Mouse (Mus musculus): Measurements from ENCODE around the gene Hspg2.

The Hspg2 gene

DNA sequence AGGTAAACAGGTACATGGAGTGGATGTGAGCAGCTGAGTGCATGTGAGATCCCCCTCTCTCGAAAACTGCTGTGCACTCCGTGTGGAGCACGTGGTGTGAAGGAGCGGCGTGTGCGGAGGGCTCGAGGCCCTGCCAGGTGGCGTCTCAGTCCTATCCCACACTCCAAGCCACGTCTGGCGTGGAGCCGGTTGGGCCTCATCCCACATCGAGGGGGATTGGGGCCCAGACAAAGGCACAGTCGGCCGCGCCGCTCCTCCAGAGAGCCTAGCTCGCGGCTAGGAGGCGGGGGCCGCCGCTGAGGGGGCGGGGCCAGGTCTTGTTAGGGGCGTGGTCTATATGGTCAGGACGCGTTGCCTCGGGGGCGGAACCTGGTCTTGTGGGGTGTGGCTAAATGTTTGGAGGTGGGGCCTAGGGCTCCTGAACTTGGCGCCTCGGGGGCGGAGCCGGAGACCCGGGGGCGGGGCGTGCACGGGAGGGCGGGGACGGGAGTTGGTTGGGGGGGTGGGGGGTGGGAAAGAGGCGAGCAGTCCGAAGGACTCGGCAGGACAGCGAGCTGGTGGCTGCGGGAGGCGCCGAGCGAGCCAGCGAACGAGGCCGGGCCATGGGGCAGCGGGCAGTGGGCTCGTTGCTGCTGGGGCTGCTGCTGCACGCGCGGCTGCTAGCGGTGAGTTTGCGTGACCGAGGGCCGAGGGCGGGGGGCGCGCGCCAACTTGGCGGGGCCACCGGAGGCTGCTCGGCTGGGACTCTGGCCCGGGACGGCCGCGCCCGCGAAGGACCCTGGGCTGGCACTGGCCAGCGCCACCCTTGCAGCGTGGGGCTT is at the start of gene Hspg2:
Gene Hspg2, plus strand, starts transcription at position 510 of the 821 bp plus-strand sequence.
- CTCF ChIA-PET = interaction anchor here (0.6 to 2.0 kb wide), 14 partner anchors 9 to 1303 kb away, joined by 3 to 7 read pairs (median 4); no protein-coding TSS in a partner anchor
- POLR2A ChIA-PET = interaction anchor here (0.5 to 4.7 kb wide), 64 partner anchors 8 to 630 kb away, joined by 3 to 30 read pairs (median 4); partner anchors contain the start of genes Usp48 (in 2 of the 4) and Zbtb40 (in 1 of the 4)

DNA sequence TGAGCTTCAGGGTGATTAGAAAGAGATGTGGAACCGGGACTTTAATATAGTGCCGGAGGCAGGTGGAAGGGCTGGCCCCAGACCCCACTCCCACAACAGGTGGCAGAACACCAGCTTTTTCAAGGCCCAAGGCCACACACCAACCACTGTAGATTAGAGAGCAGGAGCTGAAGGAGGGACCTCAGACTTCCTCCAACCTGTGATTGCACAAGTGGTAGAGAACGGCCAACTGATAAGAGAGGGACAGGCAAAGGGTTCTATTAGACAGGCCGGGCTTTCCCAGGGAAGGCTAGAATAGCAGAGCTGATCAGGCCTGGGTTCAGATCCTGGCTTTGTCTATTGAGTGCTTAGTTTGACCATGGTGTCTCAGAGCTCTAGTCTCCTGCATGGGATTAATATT is 38.1 kb upstream of the Hspg2 start, which contains the start of gene Cela3b:
Gene Cela3b, minus strand, starts transcription at position 39 of the 400 bp plus-strand sequence.
- CTCF ChIA-PET = interaction anchor here in 2 of 4 experiments (0.9 to 2.5 kb wide), 3 partner anchors 11 to 147 kb away, joined by 3 to 6 read pairs (median 3); no protein-coding TSS in a partner anchor
- POLR2A ChIA-PET = interaction anchor here in 1 of 4 experiments (0.8 to 1.4 kb wide), 3 partner anchors 8 to 92 kb away, joined by 3 to 4 read pairs (median 4); no protein-coding TSS in a partner anchor

DNA sequence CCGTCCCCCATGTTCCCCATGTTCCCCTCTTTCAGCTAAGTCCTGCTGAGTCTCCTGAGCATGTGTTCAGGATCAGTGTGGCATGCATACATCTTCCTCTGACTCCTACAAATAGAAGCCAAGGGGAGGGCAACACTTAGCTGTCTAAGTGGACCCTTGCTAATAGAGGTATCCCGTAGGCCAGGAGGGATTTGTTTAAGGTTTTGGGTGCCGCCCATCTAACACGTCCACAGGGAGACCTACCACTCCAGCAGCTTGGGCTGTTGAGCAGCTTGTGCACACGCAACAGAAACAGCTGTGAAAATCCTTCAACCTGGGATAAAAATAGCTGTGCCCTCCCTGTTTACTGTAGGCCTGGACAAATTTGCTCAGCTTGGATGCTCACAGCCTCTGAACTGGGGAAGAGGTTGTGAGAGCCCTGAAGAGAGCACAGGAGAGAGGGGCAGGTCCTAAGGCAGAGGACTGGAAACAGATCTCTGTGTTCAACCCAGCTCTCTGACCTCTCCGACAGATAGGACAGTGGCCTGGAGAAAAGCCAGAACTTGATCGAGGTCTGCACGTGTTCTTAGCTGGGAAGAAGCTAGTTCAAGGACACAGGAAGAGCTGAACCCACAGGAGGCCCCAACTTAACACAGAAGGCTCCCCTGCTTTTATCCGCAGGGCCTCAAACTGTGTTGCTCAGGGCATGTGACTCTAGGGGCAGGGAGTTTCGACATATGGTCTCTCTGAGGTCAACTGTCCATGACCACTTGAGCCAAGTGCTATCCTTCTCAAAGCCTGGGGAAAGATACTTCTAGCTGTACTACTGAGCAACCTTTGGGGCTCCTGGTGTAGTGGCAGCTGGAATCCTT is 35.6 kb upstream of the Hspg2 start:
- POLR2A ChIA-PET = interaction anchor here in 1 of 4 experiments (0.6 kb wide), 1 partner anchor 328 kb away, joined by 3 read pairs; no protein-coding TSS in a partner anchor
- CTCF ChIA-PET = interaction anchor here in 3 of 4 experiments (1.2 to 1.3 kb wide), 3 partner anchors 10 to 11 kb away, joined by 3 to 7 read pairs (median 5); no protein-coding TSS in a partner anchor

DNA sequence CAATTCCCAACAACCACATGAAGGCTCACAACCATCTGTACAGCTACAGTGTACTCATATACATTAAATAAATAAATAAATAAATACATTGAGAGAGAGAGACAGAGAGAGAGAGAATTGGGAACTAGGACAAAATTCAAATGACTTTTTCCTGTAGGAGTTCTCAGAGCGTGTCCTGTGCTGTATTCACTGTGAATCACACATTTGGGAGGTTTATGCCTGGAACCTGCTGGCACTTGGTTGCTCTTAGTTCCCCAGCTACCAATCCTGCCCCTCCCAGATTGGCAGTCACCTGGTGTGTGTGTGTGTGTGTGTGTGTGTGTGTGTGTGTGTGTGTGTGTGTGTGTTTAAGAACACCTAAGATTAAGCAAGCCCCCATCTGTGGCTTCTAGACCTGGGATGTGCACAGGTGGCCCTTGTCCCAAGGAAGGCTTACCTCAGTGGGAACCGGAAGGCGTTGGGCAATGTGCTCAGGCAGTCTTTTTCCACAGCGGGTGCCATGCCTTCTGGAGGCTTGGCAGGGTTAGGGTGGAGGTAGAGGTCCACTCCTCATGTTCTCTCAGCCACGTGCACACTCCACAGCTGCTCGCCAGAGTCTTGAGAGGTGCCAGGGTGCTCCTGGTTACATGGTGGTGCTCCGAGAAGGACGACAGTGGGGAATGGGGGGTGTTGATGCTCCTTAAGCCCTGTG is 31.4 kb upstream of the Hspg2 start:
- ChIA-PET CTCF (interaction anchor here in 3 of 4 experiments (0.6 to 1.7 kb wide), 5 partner anchors 13 to 124 kb away, joined by 3 to 4 read pairs (median 3); no protein-coding TSS in a partner anchor), POLR2A (no interaction called here)

DNA sequence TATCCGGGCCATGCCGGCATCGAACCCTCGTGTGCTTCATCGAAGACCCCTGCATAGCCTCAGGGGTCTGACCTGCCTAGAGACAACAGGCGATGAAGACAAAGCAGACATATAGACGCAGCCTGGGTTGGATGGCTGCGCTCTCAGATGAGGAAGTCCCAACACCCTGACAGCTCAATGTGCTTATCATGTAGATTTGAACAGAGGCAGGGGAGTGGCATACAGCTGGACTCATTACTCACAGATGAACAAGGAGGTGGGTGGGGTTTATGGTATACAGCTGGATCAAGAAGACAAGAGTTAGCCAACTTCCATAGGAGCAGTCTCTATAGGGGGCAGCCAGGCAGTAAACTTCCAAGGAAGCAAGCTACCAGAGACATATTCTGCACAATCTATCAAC is 29.7 kb upstream of the Hspg2 start:
- CTCF ChIA-PET = interaction anchor here in 2 of 4 experiments (0.6 to 1.2 kb wide), 2 partner anchors 20 to 44 kb away, joined by 3 to 6 read pairs; no protein-coding TSS in a partner anchor
- POLR2A ChIA-PET = interaction anchor here in 2 of 4 experiments (0.5 to 1.7 kb wide), 3 partner anchors 9 to 326 kb away, joined by 3 to 5 read pairs (median 4); partner anchors contain the start of genes Cela3b (in 1 of the 2) and Usp48 (in 1 of the 2)

DNA sequence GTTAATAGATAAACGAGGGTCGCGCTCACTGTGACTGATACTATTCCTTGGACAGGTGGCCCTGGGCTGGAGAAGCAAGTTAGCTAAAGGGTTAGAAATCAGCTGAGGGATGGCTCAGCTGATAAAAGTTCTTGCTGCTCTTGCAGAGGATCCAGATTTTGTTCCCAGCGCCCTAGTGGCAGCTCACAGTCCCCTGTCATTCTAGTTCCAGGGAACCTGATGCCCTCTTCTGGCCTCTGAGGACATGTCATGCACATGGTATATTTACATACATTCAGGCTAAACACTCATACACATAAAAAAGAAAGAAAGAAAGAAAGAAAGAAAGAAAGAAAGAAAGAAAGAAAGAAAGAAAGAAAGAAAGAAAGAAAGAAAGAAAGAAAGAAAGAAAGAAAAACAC is 27.2 kb upstream of the Hspg2 start:
- POLR2A ChIA-PET = interaction anchor here in 3 of 4 experiments (0.6 to 1.2 kb wide), 6 partner anchors 27 to 536 kb away, joined by 3 to 5 read pairs (median 3); partner anchors contain the start of gene Hspg2 (in 1 of the 3)

DNA sequence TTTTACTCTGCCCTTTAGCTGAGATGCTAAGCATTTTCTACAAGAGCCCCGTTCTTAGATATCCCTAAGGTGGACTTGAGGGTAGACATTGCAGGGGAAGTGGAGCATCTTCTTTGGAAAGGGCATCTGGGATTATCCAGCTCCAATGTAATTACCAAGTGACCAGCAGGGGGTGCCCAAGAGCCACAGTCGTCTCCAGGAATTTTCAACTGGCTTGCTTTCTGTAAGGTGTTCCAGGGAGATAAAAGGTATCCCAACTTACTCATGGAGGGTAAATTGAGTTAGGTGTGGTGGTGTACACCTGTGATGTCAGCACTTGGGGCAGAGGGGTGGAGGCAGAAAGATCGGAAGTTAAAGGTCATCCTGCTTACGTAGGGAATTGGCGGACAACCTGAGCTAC is 24.9 kb upstream of the Hspg2 start:
- CTCF ChIA-PET = interaction anchor here (0.5 to 3.1 kb wide), 86 partner anchors 10 to 1172 kb away, joined by 3 to 33 read pairs (median 4); partner anchors contain the start of genes 1700013G24Rik (in 2 of the 4), Hspg2 (in 2 of the 4) and Cela3b (in 1 of the 4)
- POLR2A ChIA-PET = interaction anchor here in 3 of 4 experiments (0.8 to 1.3 kb wide), 7 partner anchors 26 to 103 kb away, joined by 3 to 4 read pairs (median 3); no protein-coding TSS in a partner anchor

More for the DNA sequence above, 27.2 kb upstream of the Hspg2 start:
- CTCF ChIA-PET = interaction anchor here (0.6 to 1.8 kb wide), 34 partner anchors 11 to 506 kb away, joined by 3 to 12 read pairs (median 3); partner anchors contain the start of genes 1700013G24Rik (in 1 of the 4) and Cela3b (in 1 of the 4)

DNA sequence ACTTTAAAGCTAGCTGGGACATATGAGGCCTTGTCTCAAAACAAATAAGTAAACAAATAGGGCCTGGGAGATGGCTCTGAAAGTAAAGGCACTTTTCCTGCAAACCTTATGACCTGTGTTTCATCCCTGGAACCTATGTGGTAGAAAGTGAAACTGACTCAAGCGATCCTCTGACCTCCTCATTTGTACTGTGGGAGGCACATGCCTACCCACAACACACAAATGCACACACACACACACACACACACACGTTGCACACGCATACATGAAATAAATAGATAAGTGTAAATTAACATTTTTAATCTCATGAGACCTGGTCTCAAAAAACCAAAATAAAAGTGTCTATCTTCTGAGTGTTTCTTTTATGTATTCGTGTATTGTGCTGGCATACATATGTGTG is 22.7 kb upstream of the Hspg2 start:
- CTCF ChIA-PET = no interaction called here
- POLR2A ChIA-PET = interaction anchor here in 1 of 4 experiments (1.5 kb wide), 1 partner anchor 22 kb away, joined by 3 read pairs; no protein-coding TSS in a partner anchor

DNA sequence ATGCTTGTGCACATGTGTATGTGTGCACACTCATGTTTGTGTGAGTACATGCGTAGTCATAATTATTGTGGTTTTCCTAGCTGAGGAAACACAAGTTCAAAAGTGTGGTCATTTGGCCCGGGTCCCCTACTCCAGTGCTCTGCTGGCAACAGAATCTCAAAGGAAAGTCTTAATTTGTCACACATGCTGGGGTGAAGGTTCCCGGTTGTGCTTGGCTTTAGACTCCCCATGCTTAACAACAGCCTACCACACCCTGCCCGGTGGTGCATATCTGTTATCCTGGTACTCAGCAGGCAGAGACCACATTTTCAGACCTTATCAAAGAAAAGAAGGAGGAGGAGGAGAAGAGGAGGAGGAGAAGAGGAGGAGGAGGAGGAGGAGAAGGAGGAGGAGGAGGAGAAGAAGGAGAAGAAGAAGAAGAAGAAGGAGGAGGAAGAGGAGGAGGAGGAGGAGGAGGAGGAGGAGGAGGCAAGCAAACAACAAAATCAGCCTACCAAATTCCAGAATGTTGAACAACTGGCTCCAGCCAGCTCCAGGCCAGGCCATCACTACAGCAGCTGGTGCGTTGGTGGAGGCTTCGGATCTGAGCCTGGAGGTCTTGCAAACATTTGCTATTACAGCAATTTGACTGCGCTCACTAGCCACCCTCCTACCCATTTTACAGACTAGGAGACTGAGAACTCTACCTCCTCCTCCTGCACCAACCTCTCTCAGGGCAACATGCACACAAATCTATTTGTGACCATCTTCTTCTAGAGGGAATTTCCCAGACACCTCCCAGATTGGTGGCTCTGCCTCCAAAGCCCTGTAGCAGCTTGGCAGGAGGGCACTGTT is 21.0 kb upstream of the Hspg2 start:
- ChIA-PET CTCF (interaction anchor here in 2 of 4 experiments (0.7 to 0.9 kb wide), 2 partner anchors 71 to 245 kb away, joined by 4 to 8 read pairs; no protein-coding TSS in a partner anchor), POLR2A (interaction anchor here in 2 of 4 experiments (1.4 to 2.7 kb wide), 3 partner anchors 9 to 29 kb away, joined by 4 to 8 read pairs (median 7); partner anchors contain the start of gene Hspg2 (in 1 of the 2))

DNA sequence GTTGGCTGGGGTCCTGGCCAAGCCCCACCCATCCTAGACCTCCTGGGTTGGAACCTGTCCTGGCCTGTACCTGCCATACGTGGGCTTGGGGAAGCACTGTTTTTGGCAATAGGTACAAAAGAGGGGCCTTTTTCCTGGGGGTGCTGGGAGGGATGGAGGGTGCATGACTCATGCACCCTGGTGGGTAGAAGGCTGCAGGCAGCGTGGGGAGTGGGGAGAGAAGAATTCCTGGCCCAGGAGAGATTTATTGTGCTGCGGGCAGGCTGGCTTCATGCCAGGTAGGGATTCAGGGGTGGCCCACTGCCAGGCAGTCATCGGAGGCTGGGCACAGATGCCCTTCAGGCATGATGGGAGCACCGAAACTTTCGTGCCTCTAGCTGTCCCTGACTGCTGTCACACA is 20.4 kb upstream of the Hspg2 start:
- POLR2A ChIA-PET = interaction anchor here in 2 of 4 experiments (1.1 to 2.7 kb wide), 5 partner anchors 9 to 40 kb away, joined by 3 to 8 read pairs (median 4); partner anchors contain the start of gene Hspg2 (in 2 of the 2)

DNA sequence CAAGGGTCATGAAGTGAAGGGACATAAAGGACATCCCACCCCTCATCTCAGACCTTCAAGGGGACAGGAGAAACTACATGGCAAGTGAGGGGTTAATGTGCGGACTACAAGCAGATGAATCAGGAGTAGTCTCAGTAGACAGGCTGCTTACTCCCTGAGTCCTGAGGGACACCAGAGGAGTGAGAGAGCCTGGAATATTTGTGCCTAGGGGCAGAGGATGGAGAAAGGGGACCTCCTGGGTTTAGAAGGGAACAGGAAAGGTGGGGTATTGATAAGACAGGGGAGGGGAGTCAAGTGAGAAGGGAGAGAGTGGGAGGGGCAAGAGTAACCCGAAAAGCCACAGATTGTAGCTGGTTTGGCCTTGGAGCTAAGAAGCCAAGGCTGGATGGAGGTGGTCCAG is 19.9 kb upstream of the Hspg2 start:
- ChIA-PET CTCF (no interaction called here), POLR2A (interaction anchor here in 2 of 4 experiments (1.1 to 2.7 kb wide), 5 partner anchors 20 to 40 kb away, joined by 3 to 8 read pairs (median 4); partner anchors contain the start of gene Hspg2 (in 2 of the 2))

More for the DNA sequence above, 20.4 kb upstream of the Hspg2 start:
- CTCF ChIA-PET = no interaction called here

DNA sequence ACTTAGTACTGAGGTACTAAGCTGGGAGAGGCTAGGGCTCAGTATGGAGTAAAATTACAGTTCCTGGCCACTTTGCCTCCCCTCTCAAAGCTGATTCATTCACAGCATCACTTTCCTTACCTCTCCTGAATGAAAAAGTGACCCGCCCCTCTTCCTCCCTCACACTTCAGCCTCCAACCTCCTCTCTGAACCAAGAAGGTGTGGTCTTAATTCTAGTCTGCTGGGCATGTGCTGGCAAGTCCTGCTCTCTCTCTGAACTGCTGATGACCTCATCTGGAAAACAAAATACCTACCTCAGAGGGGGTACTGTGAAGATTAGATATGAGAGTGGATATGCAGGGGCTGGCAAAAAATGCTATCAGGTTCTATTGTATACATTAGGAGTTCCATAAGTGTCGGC is 19.4 kb upstream of the Hspg2 start:
- POLR2A ChIA-PET = interaction anchor here in 3 of 4 experiments (0.7 to 2.7 kb wide), 5 partner anchors 19 to 166 kb away, joined by 3 to 8 read pairs (median 3); partner anchors contain the start of gene Hspg2 (in 2 of the 3)
- CTCF ChIA-PET = interaction anchor here in 1 of 4 experiments (1.1 kb wide), 1 partner anchor 129 kb away, joined by 4 read pairs; no protein-coding TSS in a partner anchor

DNA sequence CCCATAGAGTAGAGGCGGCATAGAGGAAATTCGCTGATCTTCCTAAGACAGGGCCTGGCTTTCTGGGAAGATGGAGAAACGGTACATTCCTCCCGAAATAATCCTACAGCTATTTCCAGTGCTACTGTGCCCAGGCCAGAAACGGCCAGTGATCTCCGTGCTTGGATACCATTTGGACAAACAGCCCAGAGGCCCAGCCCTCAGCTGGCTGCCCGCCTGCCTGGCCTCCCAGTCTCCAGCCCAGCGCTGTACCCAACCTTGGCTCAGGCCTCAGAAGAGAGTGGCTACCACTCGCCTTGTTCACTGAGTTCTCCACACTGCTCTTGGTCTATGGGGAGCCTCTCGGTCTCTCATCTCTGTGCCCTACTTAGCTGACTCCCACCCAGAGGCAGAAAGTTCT is 18.9 kb upstream of the Hspg2 start:
- ChIA-PET CTCF (interaction anchor here in 2 of 4 experiments (0.5 to 1.1 kb wide), 2 partner anchors 128 to 215 kb away, joined by 3 to 4 read pairs; no protein-coding TSS in a partner anchor), POLR2A (interaction anchor here in 3 of 4 experiments (0.7 to 2.7 kb wide), 4 partner anchors 19 to 166 kb away, joined by 3 to 8 read pairs (median 4); partner anchors contain the start of gene Hspg2 (in 2 of the 3))

DNA sequence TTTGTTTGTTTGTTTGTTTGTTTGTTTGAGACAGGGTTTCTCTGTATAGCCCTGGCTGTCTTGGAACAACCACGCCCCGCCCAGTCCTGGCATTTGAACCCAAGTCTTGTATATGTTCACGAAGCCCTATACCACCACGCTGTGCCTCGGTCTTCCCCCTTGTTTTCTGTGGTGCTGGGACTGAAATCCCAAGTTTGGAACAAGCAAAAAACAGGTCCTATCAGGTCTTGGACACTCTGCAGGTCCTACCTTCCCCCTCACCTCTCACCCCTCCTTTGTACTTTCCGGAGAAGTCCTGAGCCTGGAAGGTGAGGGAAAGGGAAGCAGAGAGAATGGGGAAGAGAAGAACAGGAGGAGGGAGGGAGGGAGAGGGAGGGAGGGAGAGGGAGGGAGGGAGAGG is 16.4 kb upstream of the Hspg2 start:
- ChIA-PET CTCF (interaction anchor here in 1 of 4 experiments (1.5 kb wide), 1 partner anchor 11 kb away, joined by 6 read pairs; no protein-coding TSS in a partner anchor), POLR2A (no interaction called here)

DNA sequence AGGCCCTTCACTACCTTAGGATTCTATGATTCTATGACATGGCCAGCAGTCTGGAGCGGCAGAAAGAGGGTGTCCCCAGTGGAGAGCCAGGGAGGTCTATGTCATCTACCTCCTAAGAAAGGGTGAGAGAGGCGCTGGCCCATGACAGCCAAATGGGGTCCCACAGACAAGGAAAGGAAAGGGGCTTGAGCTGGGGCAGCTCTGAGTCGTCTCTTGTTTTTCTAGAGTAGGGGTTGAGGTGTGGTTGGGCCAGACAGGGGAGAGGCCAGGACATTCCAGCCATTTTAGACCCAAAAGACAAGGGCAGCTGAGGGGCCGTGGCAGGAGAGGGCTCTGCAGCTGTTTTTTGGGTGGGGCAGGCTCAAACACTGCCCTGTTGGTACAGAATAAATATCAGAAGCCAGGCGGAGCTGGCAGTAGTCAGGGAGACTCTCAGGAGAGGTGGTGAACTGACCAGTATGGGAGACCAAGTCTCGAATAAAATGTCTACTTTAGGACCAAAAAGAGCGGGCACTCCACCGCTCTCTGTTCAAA is 15.3 kb upstream of the Hspg2 start, which contains the start of gene 1700013G24Rik:
Gene 1700013G24Rik, plus strand, starts transcription at position 51 of the 534 bp plus-strand sequence.
- POLR2A ChIA-PET = no interaction called here

More for the DNA sequence above, 15.3 kb upstream of the Hspg2 start, which contains the start of gene 1700013G24Rik:
- CTCF ChIA-PET = interaction anchor here in 3 of 4 experiments (0.5 to 2.1 kb wide), 3 partner anchors 10 to 93 kb away, joined by 3 to 11 read pairs (median 6); no protein-coding TSS in a partner anchor

Data from embryonic stem cell, embryonic (primary cell).